8 mouse cellular contexts compared by ENCODE assay signal in genomic region chr12:69573916-69574881, GRCm38 (mm10). TPM values are rescaled to one million over a fixed set of nuclear protein-coding genes. Genes with fewer than 3 reads are reported as not detected.
DNase-seq lines count a peak whose midpoint lies in the region; ATAC-seq lines count a peak whose summit lies in the region.

No protein-coding gene starts in this region.

- H3K4me1 ChIP-seq in hindbrain, embryonic 10.5 days (replicated peaks) = peaks cover 7% of the 10 kb centered on the region; the same call in 1 of the 2 replicates
- peaks cover 5% of the 10 kb centered on the region; the same call in 1 of the 2 replicates for H3K4me1 ChIP-seq in lung, embryonic 15.5 days

- WGBS in hindbrain, embryonic 10.5 days = 30% methylated on average over 17 of the region's 17 CpGs
- 20% methylated on average over 17 of the region's 17 CpGs for WGBS in lung, embryonic 15.5 days

- H3K9me3 ChIP-seq in hindbrain, embryonic 10.5 days = no peaks in the 10 kb centered on the region
- no peaks in the 10 kb centered on the region for H3K9me3 ChIP-seq in lung, embryonic 15.5 days

- peak; percentile 70 for DNase-seq in T-cell, adult 2 months (ENCODE audit: low spot score)
- DNase-seq in cerebellum, adult 9-10 months = peak; percentile 89
- DNase-seq in hindbrain, embryonic 10.5 days (ENCODE audit: low spot score) = peak; percentile 64
- peak; percentile 83 for DNase-seq in layer of hippocampus, adult 9-10 months (ENCODE audit: low spot score)
- peak; percentile 64 for DNase-seq in retina, adult 2 months (ENCODE audit: low read depth, low spot score)
- DNase-seq in thymus, postnatal 36 days = peak; percentile 55 to 72

- ATAC-seq in frontal cortex, adult (ENCODE audit: low TSS enrichment) = peak; percentile 63
- peak; percentile 67 for ATAC-seq in lung, embryonic 15.5 days (ENCODE audit: borderline replicate concordance, extremely low read depth, low FRiP score, low TSS enrichment)

- H3K27me3 ChIP-seq in hindbrain, embryonic 10.5 days (ENCODE audit: insufficient read depth, poor library complexity, severe bottlenecking) = no peaks in the 10 kb centered on the region
- no peaks in the 10 kb centered on the region for H3K27me3 ChIP-seq in lung, embryonic 15.5 days

- peak overlapping the region; percentile 51 for H3K4me2 ChIP-seq in lung, embryonic 15.5 days

- H3K4me3 ChIP-seq in hindbrain, embryonic 10.5 days = 0 out of 2 replicates have a peak overlapping the region, but pooled peaks have one; percentile 18
- peak overlapping the region; percentile 32 for H3K4me3 ChIP-seq in lung, embryonic 15.5 days

- peaks cover 34% of the 10 kb centered on the region for H3K36me3 ChIP-seq in hindbrain, embryonic 10.5 days
- peaks cover 18% of the 10 kb centered on the region for H3K36me3 ChIP-seq in lung, embryonic 15.5 days

- H3K27ac ChIP-seq in hindbrain, embryonic 10.5 days = 0 out of 2 replicates have a peak overlapping the region, but pooled peaks have one; percentile 23
- peak overlapping the region; percentile 39; the same call in 1 of the 2 replicates for H3K27ac ChIP-seq in lung, embryonic 15.5 days

- H3K9ac ChIP-seq in lung, embryonic 15.5 days = peak overlapping the region; percentile 26; the same call in 1 of the 2 replicates

RNA-seq across cellular contexts. Expression of gene Vcpkmt, which starts 8.6 kb away (rescaled TPM):
- 21.3 and 24.9 TPM in 2 replicates for polyA plus RNA-seq in hindbrain, embryonic 10.5 days (2016; fragmentation: Nextera tagmentation; extraction: Ambion mirVana)
- polyA plus RNA-seq in lung, embryonic 15.5 days (2015; fragmentation: Nextera tagmentation; extraction: Ambion mirVana) = 23.4 and 24.3 TPM in 2 replicates

Comparison
In these comparisons a context has a peak if more than half of its experiments do, and no peak if none do; other contexts are left out.
1. Peak in every context shown above with its lines: DNase-seq, ATAC-seq, H3K4me3 ChIP-seq and H3K27ac ChIP-seq.